Mouse (Mus musculus): Measurements from ENCODE around the gene Ttc30b. TPM values are rescaled to one million over a fixed set of nuclear protein-coding genes. Genes with fewer than 3 reads are reported as not detected.

The Ttc30b gene
- not detected for polyA plus RNA-seq (2017; shearing (Covaris generic))

DNA sequence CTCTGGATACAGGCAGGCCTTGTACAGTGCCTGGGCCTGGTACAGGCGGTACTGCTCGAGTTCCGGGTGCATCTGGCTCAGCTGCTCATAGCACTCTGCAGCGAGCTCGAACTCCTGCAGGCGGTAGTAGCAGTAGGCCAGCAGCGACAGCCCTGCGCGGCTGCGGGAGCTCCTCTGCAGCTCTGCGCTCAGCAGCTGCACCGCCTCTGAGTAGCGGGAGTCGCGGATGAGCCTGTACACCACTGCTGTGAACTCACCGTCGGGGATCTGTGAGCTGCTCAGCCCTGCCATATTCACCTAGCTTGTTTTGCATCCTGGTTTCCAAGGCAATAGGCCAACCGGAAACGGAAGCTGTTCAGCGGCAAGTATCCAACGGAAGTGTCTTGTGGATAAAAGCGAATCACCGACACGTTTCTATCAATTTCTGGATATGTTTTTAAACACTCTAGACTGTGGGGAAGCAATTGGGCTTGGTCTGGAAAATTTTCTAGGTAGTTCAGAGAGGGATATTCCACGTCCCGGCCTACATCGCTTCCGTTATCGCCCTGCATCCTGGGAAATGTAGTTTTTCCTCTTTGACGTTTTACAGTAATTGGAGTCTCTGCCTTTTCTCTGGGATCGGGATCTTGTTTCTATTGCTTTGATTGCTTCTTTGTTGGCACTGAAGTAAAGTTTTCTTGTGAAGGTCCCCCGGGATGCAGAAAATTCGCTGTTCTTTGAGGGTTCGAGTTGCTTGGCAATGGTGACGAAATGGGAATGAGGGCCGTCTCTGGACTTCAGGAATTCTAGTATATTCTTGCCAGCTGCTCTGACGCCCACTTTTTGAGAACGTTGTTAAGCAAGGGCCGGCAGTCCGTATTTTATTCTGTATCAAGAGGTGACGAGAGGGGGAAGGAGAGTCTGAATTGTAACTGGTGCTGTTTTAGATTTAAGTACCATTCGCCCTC is at the start of gene Ttc30b:
TSS of gene Ttc30b (minus strand) at position 469 of the 947 bp plus-strand sequence.

DNA sequence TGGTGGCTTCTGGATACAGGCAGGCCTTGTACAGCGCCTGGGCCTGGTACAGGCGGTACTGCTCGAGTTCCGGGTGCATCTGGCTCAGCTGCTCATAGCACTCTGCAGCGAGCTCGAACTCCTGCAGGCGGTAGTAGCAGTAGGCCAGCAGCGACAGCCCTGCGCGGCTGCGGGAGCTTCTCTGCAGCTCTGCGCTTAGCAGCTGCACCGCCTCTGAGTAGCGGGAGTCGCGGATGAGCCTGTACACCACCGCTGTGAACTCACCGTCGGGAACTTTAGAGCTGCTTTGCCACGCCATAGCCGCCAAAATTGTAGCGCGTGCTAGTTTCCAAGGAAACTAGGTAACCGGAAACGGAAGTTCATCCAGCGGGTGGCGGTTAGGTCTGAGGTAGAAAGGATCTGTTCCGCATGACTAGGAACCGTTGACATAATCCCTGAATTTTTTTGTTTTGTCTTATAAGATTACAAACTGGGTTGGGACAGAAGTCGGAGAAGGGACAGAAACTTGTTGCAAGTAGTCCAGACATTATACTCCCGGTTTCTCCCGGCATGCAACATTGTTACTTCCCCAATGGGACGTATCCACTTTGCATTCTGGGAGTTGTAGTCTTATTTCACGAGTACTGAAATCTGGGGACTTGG is 43.2 kb upstream of the Ttc30b start, which contains the start of gene Ttc30a1:
TSS of gene Ttc30a1 (minus strand) at position 528 of the 642 bp plus-strand sequence.

DNA sequence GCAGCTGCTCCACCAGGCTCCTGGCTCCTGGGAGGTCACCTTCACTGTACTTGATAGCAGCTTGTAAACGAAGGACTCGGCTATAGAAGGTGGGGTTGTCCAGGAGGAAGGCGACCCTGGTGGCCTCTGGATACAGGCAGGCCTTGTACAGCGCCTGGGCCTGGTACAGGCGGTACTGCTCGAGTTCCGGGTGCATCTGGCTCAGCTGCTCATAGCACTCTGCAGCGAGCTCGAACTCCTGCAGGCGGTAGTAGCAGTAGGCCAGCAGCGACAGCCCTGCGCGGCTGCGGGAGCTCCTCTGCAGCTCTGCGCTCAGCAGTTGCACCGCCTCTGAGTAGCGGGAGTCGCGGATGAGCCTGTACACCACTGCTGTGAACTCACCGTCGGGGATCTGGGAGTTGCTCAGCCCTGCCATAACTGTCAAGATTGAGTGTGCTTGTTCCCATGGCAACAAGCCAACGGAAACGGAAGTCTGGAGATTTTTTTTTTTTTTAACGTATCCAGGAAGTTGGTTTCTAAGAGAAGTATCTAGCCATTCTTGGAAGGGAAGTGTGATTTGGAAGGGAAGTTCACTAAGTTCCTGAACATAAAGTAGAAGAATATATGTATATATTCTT is 39.5 kb upstream of the Ttc30b start, which contains the start of gene Ttc30a2:
TSS of gene Ttc30a2 (minus strand) at position 419 of the 617 bp plus-strand sequence.

Other genes with a start within 250 kb of the Ttc30b start
- gene Nfe2l2, start 233.9 kb downstream of the Ttc30b start, polyA plus RNA-seq (2017; shearing (Covaris generic)): 117 TPM
- 62.3 TPM for gene Agps, start 106.4 kb downstream of the Ttc30b start, polyA plus RNA-seq (2017; shearing (Covaris generic))
- not detected for gene Ttc30a2, start 39.6 kb upstream of the Ttc30b start, polyA plus RNA-seq (2017; shearing (Covaris generic))
- gene Ttc30a1, start 43.4 kb upstream of the Ttc30b start, polyA plus RNA-seq (2017; shearing (Covaris generic)): 0.46 TPM